Comparison of ENCODE assay signal across 8 mouse cellular contexts in the genomic region with DNA sequence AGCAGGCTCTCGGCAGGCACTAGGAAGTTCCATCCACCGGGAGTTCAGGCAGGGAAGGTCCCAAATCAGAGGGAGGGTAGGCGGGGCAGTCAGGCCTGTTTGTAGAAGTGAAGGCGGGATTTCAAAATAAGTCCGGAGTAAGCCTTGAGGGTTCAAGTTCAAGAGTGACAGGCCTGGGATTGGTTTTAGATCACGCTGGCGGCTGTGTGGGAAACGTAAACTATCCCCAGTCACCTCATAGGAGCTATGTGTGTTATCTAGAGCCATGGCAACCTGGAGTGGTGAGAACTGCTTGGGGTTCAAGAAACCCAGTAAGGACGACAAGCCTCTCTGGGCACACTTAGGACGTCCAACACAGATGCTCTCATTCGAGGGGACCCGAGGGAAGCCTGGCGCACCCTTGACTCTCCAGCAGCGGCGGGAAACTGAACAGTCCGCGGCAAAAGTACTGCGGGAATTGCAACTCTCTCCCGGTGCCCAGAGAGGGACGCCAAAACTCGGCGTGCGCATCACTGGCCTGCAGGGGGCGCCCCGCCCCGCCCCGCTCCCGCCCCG. TPM values are rescaled to one million over a fixed set of nuclear protein-coding genes. Genes with fewer than 3 reads are reported as not detected.
DNase-seq lines count a peak whose midpoint lies in the region; ATAC-seq and TF ChIP-seq lines count a peak whose summit lies in the region.

No protein-coding gene starts in this region.

- peaks cover 5% of the 10 kb centered on the region; the same call in 1 of the 2 replicates for H3K36me3 ChIP-seq in hindbrain, embryonic 12.5 days
- H3K36me3 ChIP-seq in limb, embryonic 12.5 days: peaks cover 20% of the 10 kb centered on the region
- peaks cover 34% of the 10 kb centered on the region for H3K36me3 ChIP-seq in midbrain, embryonic 10.5 days
- H3K36me3 ChIP-seq in testis, adult 2 months (ENCODE audit: control insufficient read depth, insufficient read depth, low read length): no peaks in the 10 kb centered on the region

- peak; percentile 37 for DNase-seq in layer of hippocampus, adult 11-12 months (ENCODE audit: low spot score)
- DNase-seq in layer of hippocampus, postnatal 36 days: no peak
- DNase-seq in midbrain, embryonic 10.5 days (ENCODE audit: low spot score): peak; percentile 84

- TF ChIP-seq POLR2A in embryonic fibroblast, embryonic 13.5 days (IDR thresholded peaks at IDR 0.05; ENCODE audit: low read depth, low read length): no peak
- TF ChIP-seq POLR2A in testis, adult 2 months (IDR thresholded peaks at IDR 0.05; ENCODE audit: control insufficient read depth, low read depth, low read length): no peak

- H3K27me3 ChIP-seq in hindbrain, embryonic 12.5 days: no peaks in the 10 kb centered on the region
- no peaks in the 10 kb centered on the region for H3K27me3 ChIP-seq in limb, embryonic 12.5 days
- H3K27me3 ChIP-seq in midbrain, embryonic 10.5 days (ENCODE audit: low read depth, poor library complexity, severe bottlenecking): no peaks in the 10 kb centered on the region; the same call in 1 of the 2 replicates
- no peaks in the 10 kb centered on the region for H3K27me3 ChIP-seq in testis, adult 2 months (ENCODE audit: control insufficient read depth, insufficient read depth, low read length)

- peak; percentile 26 for ATAC-seq in activated CD4-positive, CD25-positive, alpha-beta regulatory T cell, adult 4 months
- ATAC-seq in hindbrain, embryonic 12.5 days (ENCODE audit: low FRiP score): peak; percentile 85
- peak; percentile 75 for ATAC-seq in limb, embryonic 12.5 days (ENCODE audit: insufficient number of reproducible peaks, insufficient read depth, low FRiP score, low TSS enrichment, low read depth)

- H3K9ac ChIP-seq in hindbrain, embryonic 12.5 days: peak overlapping the region; percentile 27; the same call in 1 of the 2 replicates
- H3K9ac ChIP-seq in limb, embryonic 12.5 days (replicated peaks): peak overlapping the region; percentile 48

- peak overlapping the region; percentile 28 for H3K4me3 ChIP-seq in embryonic fibroblast, embryonic 13.5 days (ENCODE audit: insufficient read depth, low read length)
- H3K4me3 ChIP-seq in hindbrain, embryonic 12.5 days: peak overlapping the region; percentile 65
- H3K4me3 ChIP-seq in limb, embryonic 12.5 days (replicated peaks): peak overlapping the region; percentile 69
- peak overlapping the region; percentile 73 for H3K4me3 ChIP-seq in midbrain, embryonic 10.5 days
- peak overlapping the region; percentile 79 for H3K4me3 ChIP-seq in testis, adult 2 months (ENCODE audit: control insufficient read depth, low read depth, low read length)

- peak overlapping the region; percentile 67 for H3K4me2 ChIP-seq in hindbrain, embryonic 12.5 days (replicated peaks)
- peak overlapping the region; percentile 83 for H3K4me2 ChIP-seq in limb, embryonic 12.5 days

- no peak overlapping the region for H3K27ac ChIP-seq in embryonic fibroblast, embryonic 13.5 days (ENCODE audit: insufficient read depth, low read length)
- no peak overlapping the region for H3K27ac ChIP-seq in hindbrain, embryonic 12.5 days
- peak overlapping the region; percentile 69; the same call in 1 of the 2 replicates for H3K27ac ChIP-seq in limb, embryonic 12.5 days
- peak overlapping the region; percentile 59; the same call in 1 of the 2 replicates for H3K27ac ChIP-seq in midbrain, embryonic 10.5 days (replicated peaks)
- no peak overlapping the region for H3K27ac ChIP-seq in testis, adult 2 months (ENCODE audit: control insufficient read depth, insufficient read depth, low read depth, low read length)

- WGBS in hindbrain, embryonic 12.5 days: 2% methylated on average over 29 of the region's 29 CpGs
- under 1% methylated on average over 23 of the region's 29 CpGs for WGBS in limb, embryonic 12.5 days
- WGBS in midbrain, embryonic 10.5 days: under 1% methylated on average over 24 of the region's 29 CpGs

- peak; percentile 41; the same call in 1 of the 2 replicates for TF ChIP-seq CTCF in embryonic fibroblast, embryonic 13.5 days (IDR thresholded peaks at IDR 0.05; ENCODE audit: borderline replicate concordance, insufficient read depth, low read length)
- TF ChIP-seq CTCF in testis, adult 2 months (IDR thresholded peaks at IDR 0.05; ENCODE audit: control insufficient read depth, insufficient read depth, insufficient replicate concordance, low read depth, low read length): peak; percentile 56; the same call in 1 of the 2 replicates

- H3K9me3 ChIP-seq in hindbrain, embryonic 12.5 days (replicated peaks): no peaks in the 10 kb centered on the region
- H3K9me3 ChIP-seq in limb, embryonic 12.5 days: no peaks in the 10 kb centered on the region
- H3K9me3 ChIP-seq in midbrain, embryonic 10.5 days (replicated peaks): no peaks in the 10 kb centered on the region; the same call in 1 of the 2 replicates

- H3K4me1 ChIP-seq in embryonic fibroblast, embryonic 13.5 days (ENCODE audit: control insufficient read depth, insufficient read depth, low read length): peaks cover 9% of the 10 kb centered on the region
- H3K4me1 ChIP-seq in hindbrain, embryonic 12.5 days: peaks cover 44% of the 10 kb centered on the region
- peaks cover 47% of the 10 kb centered on the region for H3K4me1 ChIP-seq in limb, embryonic 12.5 days (replicated peaks)
- peaks cover 51% of the 10 kb centered on the region for H3K4me1 ChIP-seq in midbrain, embryonic 10.5 days
- peaks cover 13% of the 10 kb centered on the region for H3K4me1 ChIP-seq in testis, adult 2 months (ENCODE audit: control insufficient read depth, insufficient read depth, low read length)

RNA-seq across cellular contexts. Expression of a gene that starts 0.4 kb away (rescaled TPM):
- total RNA-seq in layer of hippocampus, postnatal 36 days (2021): 1 to 10 TPM; 7.5 to 7.7 TPM
- 10 to 100 TPM; 31.3 to 38.7 TPM for polyA plus RNA-seq in activated CD4-positive, CD25-positive, alpha-beta regulatory T cell, adult 4 months (2017; shearing (Covaris generic))
- 29.1 and 29.7 TPM in 2 replicates for polyA plus RNA-seq in embryonic fibroblast, embryonic 13.5 days (2011; ENCODE audit: insufficient read length, low read depth, missing spikeins)
- 39.2 and 41.3 TPM in 2 replicates for polyA plus RNA-seq in hindbrain, embryonic 12.5 days (2016; fragmentation: Nextera tagmentation; extraction: Ambion mirVana)
- 53.3 and 53.6 TPM in 2 replicates for polyA plus RNA-seq in limb, embryonic 12.5 days (2016; fragmentation: Nextera tagmentation; extraction: Ambion mirVana)
- 50.1 and 51.6 TPM in 2 replicates for polyA plus RNA-seq in midbrain, embryonic 10.5 days (2016; fragmentation: Nextera tagmentation; extraction: Ambion mirVana)
- polyA plus RNA-seq in testis, adult 2 months (2012; rRNA removed): 34.7 and 43.1 TPM in 2 replicates

RNA-seq across cellular contexts. Expression of a gene that starts 51.5 kb away (rescaled TPM):
- total RNA-seq in layer of hippocampus, postnatal 36 days (2021): 10 to 100 TPM; 59.3 to 63.7 TPM
- 10 to 100 TPM; 45.6 to 59.3 TPM for polyA plus RNA-seq in activated CD4-positive, CD25-positive, alpha-beta regulatory T cell, adult 4 months (2017; shearing (Covaris generic))
- polyA plus RNA-seq in embryonic fibroblast, embryonic 13.5 days (2011; ENCODE audit: insufficient read length, low read depth, missing spikeins): 58.0 and 65.2 TPM in 2 replicates
- polyA plus RNA-seq in hindbrain, embryonic 12.5 days (2016; fragmentation: Nextera tagmentation; extraction: Ambion mirVana): 53.4 and 59.8 TPM in 2 replicates
- polyA plus RNA-seq in limb, embryonic 12.5 days (2016; fragmentation: Nextera tagmentation; extraction: Ambion mirVana): 50.1 and 52.0 TPM in 2 replicates
- 44.0 and 47.1 TPM in 2 replicates for polyA plus RNA-seq in midbrain, embryonic 10.5 days (2016; fragmentation: Nextera tagmentation; extraction: Ambion mirVana)
- polyA plus RNA-seq in testis, adult 2 months (2012; rRNA removed): 2.9 and 5.1 TPM in 2 replicates

Comparison
In these comparisons a context has a peak if more than half of its experiments do, and no peak if none do; other contexts are left out.
1. DNase-seq: peak in layer of hippocampus, adult 11-12 months (single experiment) and midbrain, embryonic 10.5 days (single experiment); none in layer of hippocampus, postnatal 36 days (0 of 2).
2. ATAC-seq: peak in every context shown above with its lines; median percentile 85 in hindbrain, embryonic 12.5 days; 75 in limb, embryonic 12.5 days; 26 in activated CD4-positive, CD25-positive, alpha-beta regulatory T cell, adult 4 months.
3. H3K27ac ChIP-seq: peak in limb, embryonic 12.5 days (single experiment) and midbrain, embryonic 10.5 days (single experiment); none in embryonic fibroblast, embryonic 13.5 days (single experiment), hindbrain, embryonic 12.5 days (single experiment) and testis, adult 2 months (single experiment).
4. H3K4me3 ChIP-seq: peak in every context shown above with its lines; median percentile 79 in testis, adult 2 months; 73 in midbrain, embryonic 10.5 days; 69 in limb, embryonic 12.5 days; 65 in hindbrain, embryonic 12.5 days; 28 in embryonic fibroblast, embryonic 13.5 days.